Mouse (Mus musculus): Measurements from ENCODE around the gene D830030K20Rik.
"Not testable (repeated sequence)": the region's sequence is repeated elsewhere in the genome, so short reads cannot be mapped to it uniquely, and the experiment has no call there.

D830030K20Rik gene

DNA sequence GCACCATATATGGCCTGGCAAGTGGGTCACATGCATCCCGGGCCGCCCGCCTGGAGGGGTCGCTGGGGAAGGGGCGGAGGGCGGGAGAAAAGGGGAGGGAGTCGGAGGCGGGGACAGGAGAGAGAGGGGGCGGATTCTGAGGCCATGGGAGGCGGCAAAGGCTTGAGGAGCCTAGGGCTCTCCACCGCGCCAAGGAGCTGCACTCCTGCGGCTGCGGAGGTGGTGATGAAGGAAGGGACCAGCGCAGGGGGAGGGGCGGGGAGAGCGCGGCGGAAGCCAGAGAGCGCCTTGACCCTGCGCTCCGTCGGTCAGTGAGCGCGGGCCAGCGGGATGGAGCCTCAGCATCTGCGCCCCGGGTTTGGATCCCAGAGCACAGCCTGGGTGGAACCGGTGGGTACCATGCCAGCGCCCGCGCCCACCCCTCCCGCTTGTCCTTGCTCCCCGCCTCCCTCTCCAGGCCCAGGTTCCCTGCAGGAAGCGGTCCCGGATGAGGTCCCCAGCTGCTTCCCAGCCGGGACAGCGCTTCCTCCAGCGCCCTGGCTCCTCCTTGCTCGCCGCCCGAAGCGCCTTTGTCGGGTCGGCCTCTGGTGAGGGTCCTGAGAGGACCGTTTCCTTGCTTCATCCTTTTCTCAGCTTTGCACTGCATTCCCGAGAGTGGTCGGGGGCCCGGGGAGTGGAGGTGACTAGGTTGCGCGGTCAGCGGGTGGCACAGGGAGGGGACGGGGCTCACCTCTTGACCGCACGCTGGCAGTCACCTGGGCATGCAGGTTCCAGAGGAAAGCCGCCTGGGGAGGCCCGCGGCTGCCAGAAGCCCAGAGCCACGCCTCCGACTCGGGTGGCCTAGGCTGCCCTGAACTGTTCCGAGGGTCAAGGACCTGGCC is at the start of gene D830030K20Rik:
TSS of gene D830030K20Rik (plus strand) at position 217 of the 881 bp plus-strand sequence.
- not testable (repeated sequence) for H3K36me3 ChIP-seq (ENCODE audit: insufficient read depth, low read length); H3K4me1 ChIP-seq (replicated peaks; ENCODE audit: low read depth, low read length); H3K27me3 ChIP-seq (ENCODE audit: insufficient read depth, low read length); H3K4me3 ChIP-seq (replicated peaks; ENCODE audit: low read length); H3K9me3 ChIP-seq (ENCODE audit: low read length)

DNA sequence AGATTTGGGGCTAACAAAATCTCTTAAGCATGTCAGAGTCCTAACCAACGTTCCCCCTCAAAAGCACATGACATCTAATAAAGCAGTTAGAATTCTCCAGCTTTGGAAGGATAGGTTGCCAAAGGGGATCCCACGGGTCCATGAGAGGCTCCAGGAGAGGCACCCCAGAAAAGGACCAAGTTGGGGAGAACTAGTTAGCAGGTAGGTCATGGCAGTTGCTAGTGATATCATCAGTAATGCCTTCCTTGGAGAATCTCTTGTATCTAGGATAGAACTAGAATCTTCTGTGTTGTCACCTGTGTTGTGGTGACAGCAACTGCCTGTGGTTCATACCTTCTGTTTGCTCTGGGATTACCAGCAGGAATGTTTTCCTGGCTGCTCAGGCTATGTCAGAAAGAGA is 20.3 kb upstream of the D830030K20Rik start, which contains the start of gene Gm5795:
TSS of gene Gm5795 (plus strand) at position 301 of the 400 bp plus-strand sequence.
- not testable (repeated sequence) for H3K4me1 ChIP-seq (replicated peaks; ENCODE audit: low read depth, low read length); H3K9me3 ChIP-seq (ENCODE audit: low read length); H3K4me3 ChIP-seq (replicated peaks; ENCODE audit: low read length); H3K27me3 ChIP-seq (ENCODE audit: insufficient read depth, low read length); H3K36me3 ChIP-seq (ENCODE audit: insufficient read depth, low read length)

GRCm38 (mm10) chr14:3209367-3209766 is 1.1 kb downstream of the D830030K20Rik start:
- H3K4me1 ChIP-seq (replicated peaks; ENCODE audit: low read depth, low read length); H3K9me3 ChIP-seq (ENCODE audit: low read length): not testable (repeated sequence)

GRCm38 (mm10) chr14:3262531-3262930 is 54.2 kb downstream of the D830030K20Rik start:
- H3K36me3 ChIP-seq (ENCODE audit: insufficient read depth, low read length); H3K4me1 ChIP-seq (replicated peaks; ENCODE audit: low read depth, low read length); H3K27me3 ChIP-seq (ENCODE audit: insufficient read depth, low read length); H3K9me3 ChIP-seq (ENCODE audit: low read length); H3K4me3 ChIP-seq (replicated peaks; ENCODE audit: low read length): not testable (repeated sequence)

More at GRCm38 (mm10) chr14:3209367-3209766, 1.1 kb downstream of the D830030K20Rik start:
- H3K36me3 ChIP-seq (ENCODE audit: insufficient read depth, low read length); H3K4me3 ChIP-seq (replicated peaks; ENCODE audit: low read length); H3K27me3 ChIP-seq (ENCODE audit: insufficient read depth, low read length): not testable (repeated sequence)
